Mouse (Mus musculus): Measurements from ENCODE around the gene Hydin. TPM values are rescaled to one million over a fixed set of nuclear protein-coding genes. Genes with fewer than 3 reads are reported as not detected.

Gene Hydin
- polyA plus RNA-seq, 1 experiment from 2014 or later = 0.01 TPM

GRCm38 (mm10) chr8:110629245-110630063 lies 362.7 kb downstream of the Hydin start:
- no peak overlapping the region for H3K4me2 ChIP-seq (ENCODE audit: low read length)
- H3K4me1 ChIP-seq (replicated peaks; ENCODE audit: control insufficient read depth, insufficient read depth, low read length) = no peaks in the 10 kb centered on the region; the same call in 1 of the 2 replicates
- H3K9ac ChIP-seq (ENCODE audit: low read length) = no peak overlapping the region
- ATAC-seq (replicated peaks; ENCODE audit: low FRiP score, low TSS enrichment, low read depth) (no peak), DNase-seq (ENCODE audit: low spot score) (peak; percentile 78)
- H3K27me3 ChIP-seq (replicated peaks; ENCODE audit: control insufficient read depth, insufficient read depth, low read length) = no peaks in the 10 kb centered on the region
- H3K9me3 ChIP-seq (ENCODE audit: control insufficient read depth, low read length) = no peaks in the 10 kb centered on the region
- peaks cover 26% of the 10 kb centered on the region for H3K36me3 ChIP-seq (ENCODE audit: control insufficient read depth, insufficient read depth, low read length)
- WGBS = 64% methylated on average over 9 of the region's 9 CpGs
- H3K4me3 ChIP-seq (ENCODE audit: low read depth, low read length) = no peak overlapping the region
- H3K27ac ChIP-seq (ENCODE audit: low read depth) = peak overlapping the region; percentile 24; the same call in 1 of the 2 replicates

- Histone ChIP-seq H3K27me3 (replicated peaks; ENCODE audit: control insufficient read depth, insufficient read depth, low read length) (no peaks in the 10 kb centered on the region), H3K36me3 (ENCODE audit: control insufficient read depth, insufficient read depth, low read length) (peaks cover 31% of the 10 kb centered on the region), H3K9me3 (ENCODE audit: control insufficient read depth, low read length) (no peaks in the 10 kb centered on the region), H3K27ac (ENCODE audit: low read depth) (peak overlapping the region; percentile 24; the same call in 1 of the 2 replicates), H3K4me2 (ENCODE audit: low read length) (no peak overlapping the region), H3K4me3 (ENCODE audit: low read depth, low read length) (no peak overlapping the region), H3K4me1 (replicated peaks; ENCODE audit: control insufficient read depth, insufficient read depth, low read length) (no peaks in the 10 kb centered on the region; the same call in 1 of the 2 replicates), H3K9ac (ENCODE audit: low read length) (no peak overlapping the region)
- WGBS = 84% methylated on average over 3 of the region's 3 CpGs
- no peak for DNase-seq (ENCODE audit: low spot score)
- no peak for ATAC-seq (replicated peaks; ENCODE audit: low FRiP score, low TSS enrichment, low read depth)
These were observed 363.3 kb downstream of the Hydin start for GRCm38 (mm10) chr8:110630079-110630478.

DNA sequence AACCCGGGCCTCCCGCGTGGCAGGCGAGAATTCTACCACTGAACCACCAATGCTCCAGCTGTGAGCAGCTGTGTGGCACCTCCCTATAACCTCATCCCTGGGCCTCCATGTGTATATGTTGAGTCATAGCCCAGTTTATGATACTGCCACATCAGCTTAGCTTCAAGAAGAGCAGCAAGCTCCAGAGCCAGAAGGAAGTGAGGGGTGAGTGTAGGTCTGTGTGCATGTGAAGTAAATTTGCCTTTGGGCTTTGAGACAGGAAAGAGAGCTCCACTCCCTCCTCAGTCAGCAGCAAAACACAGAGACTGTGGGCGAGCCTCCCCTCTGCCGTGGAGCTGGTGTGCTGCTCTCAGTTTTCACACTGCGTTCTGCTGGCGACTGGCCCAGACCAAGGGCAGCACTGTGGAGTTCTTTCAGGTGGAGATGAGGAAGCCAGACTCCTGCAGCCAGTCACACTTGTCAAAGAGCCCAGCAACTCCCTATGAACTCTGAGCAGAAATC lies 363.8 kb downstream of the Hydin start:
- peak overlapping the region; percentile 69 for H3K27ac ChIP-seq (ENCODE audit: low read depth)
- no peak overlapping the region for H3K9ac ChIP-seq (ENCODE audit: low read length)
- no peaks in the 10 kb centered on the region for H3K27me3 ChIP-seq (replicated peaks; ENCODE audit: control insufficient read depth, insufficient read depth, low read length)
- WGBS = 65% methylated on average over 8 of the region's 8 CpGs
- no peak overlapping the region for H3K4me3 ChIP-seq (ENCODE audit: low read depth, low read length)
- H3K9me3 ChIP-seq (ENCODE audit: control insufficient read depth, low read length) = no peaks in the 10 kb centered on the region
- H3K36me3 ChIP-seq (ENCODE audit: control insufficient read depth, insufficient read depth, low read length) = peaks cover 36% of the 10 kb centered on the region
- H3K4me2 ChIP-seq (ENCODE audit: low read length) = peak overlapping the region; percentile 20; the same call in 1 of the 2 replicates
- ATAC-seq (replicated peaks; ENCODE audit: low FRiP score, low TSS enrichment, low read depth) (peak; percentile 57), DNase-seq (ENCODE audit: low spot score) (peak; percentile 87)
- H3K4me1 ChIP-seq (replicated peaks; ENCODE audit: control insufficient read depth, insufficient read depth, low read length) = no peaks in the 10 kb centered on the region; the same call in 1 of the 2 replicates

DNA sequence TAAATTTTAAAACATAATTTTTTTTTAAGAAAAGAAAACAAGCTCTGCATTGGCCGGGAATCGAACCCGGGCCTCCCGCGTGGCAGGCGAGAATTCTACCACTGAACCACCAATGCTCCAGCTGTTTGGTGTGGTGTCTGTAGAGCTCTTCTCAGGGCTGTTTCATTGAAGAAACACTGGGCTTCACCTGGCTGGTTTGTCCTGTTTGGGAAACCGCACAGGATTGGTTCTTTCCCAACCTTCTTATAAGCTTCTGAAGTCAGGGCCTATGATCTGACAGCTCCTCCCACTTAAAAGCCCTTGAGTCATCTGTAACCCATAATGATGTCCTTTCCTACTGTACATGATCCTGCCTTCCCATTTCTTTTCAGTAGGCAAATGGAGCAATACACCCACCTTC lies 364.4 kb downstream of the Hydin start:
- H3K27me3 ChIP-seq (replicated peaks; ENCODE audit: control insufficient read depth, insufficient read depth, low read length) = no peaks in the 10 kb centered on the region

GRCm38 (mm10) chr8:110633814-110634213 lies 367.0 kb downstream of the Hydin start:
- Histone ChIP-seq H3K9ac (ENCODE audit: low read length) (no peak overlapping the region), H3K36me3 (ENCODE audit: control insufficient read depth, insufficient read depth, low read length) (peaks cover 60% of the 10 kb centered on the region), H3K4me3 (ENCODE audit: low read depth, low read length) (no peak overlapping the region), H3K27ac (ENCODE audit: low read depth) (no peak overlapping the region), H3K4me2 (ENCODE audit: low read length) (no peak overlapping the region), H3K9me3 (ENCODE audit: control insufficient read depth, low read length) (no peaks in the 10 kb centered on the region), H3K4me1 (replicated peaks; ENCODE audit: control insufficient read depth, insufficient read depth, low read length) (no peaks in the 10 kb centered on the region; the same call in 1 of the 2 replicates), H3K27me3 (replicated peaks; ENCODE audit: control insufficient read depth, insufficient read depth, low read length) (no peaks in the 10 kb centered on the region)
- DNase-seq (ENCODE audit: low spot score) (no peak), ATAC-seq (replicated peaks; ENCODE audit: low FRiP score, low TSS enrichment, low read depth) (no peak)
- 91% methylated on average over 3 of the region's 3 CpGs for WGBS

More for the DNA sequence above, 364.4 kb downstream of the Hydin start:
- 89% methylated on average over 7 of the region's 7 CpGs for WGBS
- DNase-seq (ENCODE audit: low spot score) = peak; percentile 65
- H3K9ac ChIP-seq (ENCODE audit: low read length) = no peak overlapping the region
- peak overlapping the region; percentile 69 for H3K27ac ChIP-seq (ENCODE audit: low read depth)
- no peaks in the 10 kb centered on the region for H3K9me3 ChIP-seq (ENCODE audit: control insufficient read depth, low read length)
- ATAC-seq (replicated peaks; ENCODE audit: low FRiP score, low TSS enrichment, low read depth) = no peak
- H3K4me3 ChIP-seq (ENCODE audit: low read depth, low read length) = no peak overlapping the region
- peaks cover 42% of the 10 kb centered on the region for H3K36me3 ChIP-seq (ENCODE audit: control insufficient read depth, insufficient read depth, low read length)
- no peak overlapping the region for H3K4me2 ChIP-seq (ENCODE audit: low read length)
- H3K4me1 ChIP-seq (replicated peaks; ENCODE audit: control insufficient read depth, insufficient read depth, low read length) = no peaks in the 10 kb centered on the region; the same call in 1 of the 2 replicates

GRCm38 (mm10) chr8:110636182-110636581 lies 369.4 kb downstream of the Hydin start:
- Histone ChIP-seq H3K4me1 (replicated peaks; ENCODE audit: control insufficient read depth, insufficient read depth, low read length) (no peaks in the 10 kb centered on the region; the same call in 1 of the 2 replicates), H3K36me3 (ENCODE audit: control insufficient read depth, insufficient read depth, low read length) (peaks cover 66% of the 10 kb centered on the region), H3K4me3 (ENCODE audit: low read depth, low read length) (no peak overlapping the region), H3K27ac (ENCODE audit: low read depth) (no peak overlapping the region), H3K27me3 (replicated peaks; ENCODE audit: control insufficient read depth, insufficient read depth, low read length) (no peaks in the 10 kb centered on the region), H3K4me2 (ENCODE audit: low read length) (no peak overlapping the region), H3K9ac (ENCODE audit: low read length) (no peak overlapping the region), H3K9me3 (ENCODE audit: control insufficient read depth, low read length) (no peaks in the 10 kb centered on the region)
- ATAC-seq (replicated peaks; ENCODE audit: low FRiP score, low TSS enrichment, low read depth) = no peak
- WGBS = 92% methylated on average over 6 of the region's 6 CpGs
- DNase-seq (ENCODE audit: low spot score) = no peak

DNA sequence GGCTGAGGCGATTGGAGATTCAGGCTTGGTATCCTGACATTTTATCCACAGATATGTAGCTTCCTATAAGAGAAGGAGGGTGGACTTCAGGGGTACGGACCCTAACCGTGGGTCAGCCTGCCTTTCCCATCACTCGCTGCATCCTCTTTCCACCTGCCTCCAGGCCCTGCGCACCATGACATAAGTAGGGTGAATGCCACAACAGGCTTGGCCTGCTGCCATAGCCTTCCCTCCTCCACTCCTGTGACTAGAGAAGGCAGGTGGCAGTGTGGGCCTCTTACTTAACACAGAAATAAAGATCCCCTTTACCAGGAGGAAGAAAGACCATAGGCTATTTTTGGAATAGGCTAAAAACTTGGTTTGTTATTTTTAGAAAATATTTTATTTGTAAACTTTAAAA lies 375.6 kb downstream of the Hydin start:
- Histone ChIP-seq H3K9me3 (ENCODE audit: control insufficient read depth, low read length) (no peaks in the 10 kb centered on the region), H3K27me3 (replicated peaks; ENCODE audit: control insufficient read depth, insufficient read depth, low read length) (no peaks in the 10 kb centered on the region), H3K9ac (ENCODE audit: low read length) (no peak overlapping the region), H3K4me1 (replicated peaks; ENCODE audit: control insufficient read depth, insufficient read depth, low read length) (no peaks in the 10 kb centered on the region), H3K4me2 (ENCODE audit: low read length) (no peak overlapping the region), H3K27ac (ENCODE audit: low read depth) (no peak overlapping the region), H3K36me3 (ENCODE audit: control insufficient read depth, insufficient read depth, low read length) (peaks cover 35% of the 10 kb centered on the region), H3K4me3 (ENCODE audit: low read depth, low read length) (no peak overlapping the region)
- WGBS = 89% methylated on average over 5 of the region's 5 CpGs
- ATAC-seq (replicated peaks; ENCODE audit: low FRiP score, low TSS enrichment, low read depth) (no peak), DNase-seq (ENCODE audit: low spot score) (no peak)

DNA sequence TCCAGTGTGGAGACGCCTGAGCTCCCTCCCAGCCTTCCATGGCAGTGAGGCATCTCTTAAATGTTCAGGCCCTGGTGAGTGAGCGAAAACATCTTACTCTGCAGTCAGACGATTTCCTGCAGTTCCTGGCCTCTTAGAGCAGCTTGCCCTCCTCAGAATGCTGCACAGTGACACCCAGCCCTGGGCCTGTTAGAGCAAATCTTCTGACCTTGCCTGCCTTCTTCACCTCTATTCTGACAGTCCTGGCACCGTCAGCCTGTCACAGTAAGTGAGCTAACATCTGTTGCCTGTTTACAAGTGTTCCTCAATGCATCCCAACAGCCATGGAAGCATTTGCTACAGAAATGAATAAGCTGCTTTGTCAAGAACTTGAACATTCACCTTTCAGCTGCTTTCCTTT lies 376.4 kb downstream of the Hydin start:
- no peaks in the 10 kb centered on the region for H3K4me1 ChIP-seq (replicated peaks; ENCODE audit: control insufficient read depth, insufficient read depth, low read length)
- H3K9me3 ChIP-seq (ENCODE audit: control insufficient read depth, low read length) = no peaks in the 10 kb centered on the region
- H3K27ac ChIP-seq (ENCODE audit: low read depth) = no peak overlapping the region
- no peak overlapping the region for H3K4me3 ChIP-seq (ENCODE audit: low read depth, low read length)
- 69% methylated on average over 4 of the region's 4 CpGs for WGBS
- DNase-seq (ENCODE audit: low spot score) (no peak), ATAC-seq (replicated peaks; ENCODE audit: low FRiP score, low TSS enrichment, low read depth) (no peak)
- no peak overlapping the region for H3K4me2 ChIP-seq (ENCODE audit: low read length)
- H3K36me3 ChIP-seq (ENCODE audit: control insufficient read depth, insufficient read depth, low read length) = peaks cover 31% of the 10 kb centered on the region
- no peak overlapping the region for H3K9ac ChIP-seq (ENCODE audit: low read length)
- no peaks in the 10 kb centered on the region for H3K27me3 ChIP-seq (replicated peaks; ENCODE audit: control insufficient read depth, insufficient read depth, low read length)
